Mouse (Mus musculus) embryo, embryonic 10.5 days (tissue): Measurements from ENCODE around the gene Rgs1.

Source experiments
- DNase-seq: peaks from one replicate; pipeline ENCODE4 v3.0.0-alpha.2; 2015; ENCODE audit warnings: low spot score

Gene Rgs1

GRCm38 (mm10) chr1:144197684-144198083 is 51.4 kb downstream of the Rgs1 start:
- DNase-seq: peak; percentile 81
